Mouse (Mus musculus): ENCODE measurements at regions not wholly inside any gene's neighbourhood (a gene's known extent, or its start where the extent isn't known, plus 50 kb on each side); places are given as distances from the start of the nearest gene placed in this dataset.
A peak's percentile ranks its signal among the peaks of the same experiment; 100 is the strongest.

GRCm38 (mm10) chr19:35890191-35890590 is 167.1 kb downstream of the Htr7 start:
- Histone ChIP-seq H3K27me3 (ENCODE audit: insufficient read depth, low read length) (no peaks in the 10 kb centered on the region), H3K4me3 (ENCODE audit: low read depth, low read length) (no peak overlapping the region), H3K9me3 (ENCODE audit: low read length) (no peaks in the 10 kb centered on the region), H3K27ac (ENCODE audit: low read depth, low read length) (no peak overlapping the region), H3K36me3 (ENCODE audit: insufficient read depth) (no peaks in the 10 kb centered on the region), H3K4me1 (ENCODE audit: insufficient read depth) (no peaks in the 10 kb centered on the region), H3K9ac (no peak overlapping the region), H3K4me2 (ENCODE audit: low read depth) (no peak overlapping the region)
- 87% methylated on average over 4 of the region's 4 CpGs for WGBS
- ATAC-seq (no peak), DNase-seq (no peak)
- no peak for TF ChIP-seq CTCF (IDR thresholded peaks at IDR 0.05; ENCODE audit: low read depth)

- H3K27me3 ChIP-seq (ENCODE audit: insufficient read depth, low read length): no peaks in the 10 kb centered on the region
- ATAC-seq (no peak), DNase-seq (no peak)
- no peak overlapping the region for H3K4me2 ChIP-seq (ENCODE audit: low read depth)
- no peak overlapping the region for H3K9ac ChIP-seq
- no peaks in the 10 kb centered on the region for H3K36me3 ChIP-seq (ENCODE audit: insufficient read depth)
- H3K4me1 ChIP-seq (ENCODE audit: insufficient read depth): no peaks in the 10 kb centered on the region
- no peaks in the 10 kb centered on the region for H3K9me3 ChIP-seq (ENCODE audit: low read length)
- 65% methylated on average over 5 of the region's 5 CpGs for WGBS
- TF ChIP-seq CTCF (IDR thresholded peaks at IDR 0.05; ENCODE audit: low read depth): no peak
- no peak overlapping the region for H3K27ac ChIP-seq (ENCODE audit: low read depth, low read length)
- no peak overlapping the region for H3K4me3 ChIP-seq (ENCODE audit: low read depth, low read length)
These were observed 171.0 kb downstream of the Htr7 start for GRCm38 (mm10) chr19:35886270-35886669.

GRCm38 (mm10) chr19:35881810-35882485 is 175.4 kb downstream of the Htr7 start:
- 78% methylated on average over 13 of the region's 13 CpGs for WGBS

GRCm38 (mm10) chr19:35875464-35875863 is 181.8 kb downstream of the Htr7 start:
- Histone ChIP-seq H3K4me1 (ENCODE audit: insufficient read depth) (no peaks in the 10 kb centered on the region), H3K9ac (no peak overlapping the region), H3K9me3 (ENCODE audit: low read length) (no peaks in the 10 kb centered on the region), H3K4me2 (ENCODE audit: low read depth) (no peak overlapping the region), H3K27me3 (ENCODE audit: insufficient read depth, low read length) (no peaks in the 10 kb centered on the region), H3K4me3 (ENCODE audit: low read depth, low read length) (no peak overlapping the region), H3K36me3 (ENCODE audit: insufficient read depth) (no peaks in the 10 kb centered on the region), H3K27ac (ENCODE audit: low read depth, low read length) (no peak overlapping the region)
- 77% methylated on average over 1 of the region's 1 CpGs for WGBS
- no peak for ATAC-seq
- no peak for TF ChIP-seq CTCF (IDR thresholded peaks at IDR 0.05; ENCODE audit: low read depth)
- no peak for DNase-seq

More at GRCm38 (mm10) chr19:35881810-35882485, 175.4 kb downstream of the Htr7 start:
- no peaks in the 10 kb centered on the region for H3K36me3 ChIP-seq (ENCODE audit: insufficient read depth)
- no peak overlapping the region for H3K4me3 ChIP-seq (ENCODE audit: low read depth, low read length)
- DNase-seq (peak; percentile 11), ATAC-seq (peak; percentile 55)
- no peaks in the 10 kb centered on the region for H3K27me3 ChIP-seq (ENCODE audit: insufficient read depth, low read length)
- H3K4me1 ChIP-seq (ENCODE audit: insufficient read depth): no peaks in the 10 kb centered on the region
- no peaks in the 10 kb centered on the region for H3K9me3 ChIP-seq (ENCODE audit: low read length)
- no peak overlapping the region for H3K27ac ChIP-seq (ENCODE audit: low read depth, low read length)
- no peak overlapping the region for H3K4me2 ChIP-seq (ENCODE audit: low read depth)
- no peak for TF ChIP-seq CTCF (IDR thresholded peaks at IDR 0.05; ENCODE audit: low read depth)
- H3K9ac ChIP-seq: no peak overlapping the region

- Histone ChIP-seq H3K9ac (no peak overlapping the region), H3K9me3 (ENCODE audit: low read length) (no peaks in the 10 kb centered on the region), H3K27ac (ENCODE audit: low read depth, low read length) (no peak overlapping the region), H3K27me3 (ENCODE audit: insufficient read depth, low read length) (no peaks in the 10 kb centered on the region), H3K4me2 (ENCODE audit: low read depth) (no peak overlapping the region), H3K4me3 (ENCODE audit: low read depth, low read length) (no peak overlapping the region), H3K36me3 (ENCODE audit: insufficient read depth) (no peaks in the 10 kb centered on the region), H3K4me1 (ENCODE audit: insufficient read depth) (no peaks in the 10 kb centered on the region)
- ATAC-seq (no peak), DNase-seq (no peak)
- 79% methylated on average over 4 of the region's 4 CpGs for WGBS
- TF ChIP-seq CTCF (IDR thresholded peaks at IDR 0.05; ENCODE audit: low read depth): no peak
These were observed 186.6 kb downstream of the Htr7 start for GRCm38 (mm10) chr19:35870720-35871119.

GRCm38 (mm10) chr19:35868543-35868942 is 188.8 kb downstream of the Htr7 start:
- Histone ChIP-seq H3K9me3 (ENCODE audit: low read length) (no peaks in the 10 kb centered on the region), H3K4me2 (ENCODE audit: low read depth) (no peak overlapping the region), H3K4me1 (ENCODE audit: insufficient read depth) (no peaks in the 10 kb centered on the region), H3K9ac (no peak overlapping the region), H3K4me3 (ENCODE audit: low read depth, low read length) (no peak overlapping the region), H3K36me3 (ENCODE audit: insufficient read depth) (no peaks in the 10 kb centered on the region), H3K27me3 (ENCODE audit: insufficient read depth, low read length) (no peaks in the 10 kb centered on the region), H3K27ac (ENCODE audit: low read depth, low read length) (no peak overlapping the region)
- WGBS: 87% methylated on average over 3 of the region's 3 CpGs
- ATAC-seq (no peak), DNase-seq (no peak)
- no peak for TF ChIP-seq CTCF (IDR thresholded peaks at IDR 0.05; ENCODE audit: low read depth)

- no peak for ATAC-seq
- Histone ChIP-seq H3K36me3 (ENCODE audit: insufficient read depth) (no peaks in the 10 kb centered on the region), H3K4me2 (ENCODE audit: low read depth) (no peak overlapping the region), H3K9me3 (ENCODE audit: low read length) (no peaks in the 10 kb centered on the region), H3K4me1 (ENCODE audit: insufficient read depth) (no peaks in the 10 kb centered on the region), H3K4me3 (ENCODE audit: low read depth, low read length) (no peak overlapping the region), H3K27me3 (ENCODE audit: insufficient read depth, low read length) (no peaks in the 10 kb centered on the region), H3K27ac (ENCODE audit: low read depth, low read length) (no peak overlapping the region), H3K9ac (no peak overlapping the region)
- TF ChIP-seq CTCF (IDR thresholded peaks at IDR 0.05; ENCODE audit: low read depth): no peak
- DNase-seq: no peak
- WGBS: 83% methylated on average over 6 of the region's 6 CpGs
These were observed 194.3 kb downstream of the Htr7 start for GRCm38 (mm10) chr19:35863049-35863448.

Data from forebrain, postnatal 0 days (tissue).